In the genomic region with DNA sequence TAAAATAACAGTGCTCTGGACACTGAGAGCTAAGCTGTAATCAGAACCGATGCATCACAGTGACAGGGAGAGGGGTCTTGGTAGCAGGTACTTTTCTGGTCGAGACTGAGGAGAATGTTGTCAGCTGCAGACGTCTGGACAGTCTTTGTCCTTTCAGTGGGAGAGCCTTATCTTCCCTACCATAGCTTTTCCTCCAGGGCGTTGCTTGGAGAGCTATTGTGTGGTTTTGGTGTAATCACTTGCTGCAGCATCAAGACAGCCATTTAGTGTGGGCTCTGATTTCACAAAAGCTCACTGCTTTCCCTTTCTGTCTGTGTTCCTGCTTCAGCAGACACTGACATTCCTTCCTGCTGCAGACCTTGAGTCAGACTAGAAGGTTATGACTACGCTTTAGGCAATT, we compare ENCODE assay signal across 12 mouse cellular contexts.
DNase-seq lines count a peak whose midpoint lies in the region; ATAC-seq and TF ChIP-seq lines count a peak whose summit lies in the region.
"Had no signal": no experiment of that assay in that cellular context is flagged by ENCODE, and none has a peak within 500 bp of the region (broad histone marks: within the 10 kb centered on the region; RNA-seq: fewer than 3 reads in every experiment).

No protein-coding gene starts in this region.

- no peaks in the 10 kb centered on the region for H3K79me2 ChIP-seq in liver, adult 2 months (ENCODE audit: control insufficient read depth, insufficient read depth, low read length)

- peak; percentile 76 for DNase-seq in heart, embryonic 10.5 days (ENCODE audit: low spot score)
- DNase-seq in heart, postnatal 36 days = no peak
- DNase-seq in lung, postnatal 10 days = peak; percentile 24
- DNase-seq in lung, adult 2 months = no peak
- no peak for DNase-seq in liver, adult 2 months (ENCODE audit: extremely low read depth, low read depth, low spot score)
- DNase-seq in midbrain, postnatal 0 days (ENCODE audit: low spot score) = no peak
- no peak for DNase-seq in thymus, postnatal 4 days
- no peak for DNase-seq in cerebellum, postnatal 25 days
- DNase-seq: cerebellum, postnatal 36 days; right cerebral cortex, postnatal 14 days had no signal

- no peak for TF ChIP-seq POLR2A in lung, adult 2 months (IDR thresholded peaks at IDR 0.05; ENCODE audit: borderline replicate concordance, extremely low read depth, low read depth, low read length)
- no peak for TF ChIP-seq POLR2A in liver, adult 2 months (IDR thresholded peaks at IDR 0.05; ENCODE audit: extremely low read depth, insufficient read depth, low read length)

- TF ChIP-seq CTCF in lung, adult 2 months (IDR thresholded peaks at IDR 0.05; ENCODE audit: insufficient read depth, low read length) = no peak
- TF ChIP-seq CTCF in liver, adult 2 months (IDR thresholded peaks at IDR 0.05; ENCODE audit: low read depth, low read length) = no peak
- TF ChIP-seq CTCF in midbrain, postnatal 0 days (IDR thresholded peaks at IDR 0.05) = no peak

- peak overlapping the region; percentile 72; the same call in 1 of the 2 replicates for H3K27ac ChIP-seq in heart, embryonic 10.5 days
- peak overlapping the region; percentile 44; the same call in 1 of the 2 replicates for H3K27ac ChIP-seq in liver, adult 2 months (replicated peaks; ENCODE audit: insufficient read depth, low read depth, low read length)
- peak overlapping the region; percentile 32; the same call in 1 of the 2 replicates for H3K27ac ChIP-seq in midbrain, postnatal 0 days (ENCODE audit: low read depth, low read length)
- H3K27ac ChIP-seq: kidney, embryonic 15.5 days had no signal

- 19% methylated on average over 5 of the region's 5 CpGs for WGBS in heart, embryonic 10.5 days
- WGBS in lung, adult 2 months = 38% methylated on average over 5 of the region's 5 CpGs
- WGBS in liver, adult 2 months = 59% methylated on average over 5 of the region's 5 CpGs
- WGBS in midbrain, postnatal 0 days = 29% methylated on average over 5 of the region's 5 CpGs

- no peaks in the 10 kb centered on the region for H3K27me3 ChIP-seq in heart, embryonic 10.5 days (ENCODE audit: insufficient read depth, poor library complexity, severe bottlenecking)
- no peaks in the 10 kb centered on the region for H3K27me3 ChIP-seq in liver, adult 2 months (ENCODE audit: control insufficient read depth, insufficient read depth, low read length)
- no peaks in the 10 kb centered on the region for H3K27me3 ChIP-seq in midbrain, postnatal 0 days (ENCODE audit: insufficient read depth, low read length)
- H3K27me3 ChIP-seq: kidney, embryonic 15.5 days had no signal

- intact Hi-C loops in heart, postnatal 36 days (cut with DNase I) = no loop called here

- no peak overlapping the region for H3K9ac ChIP-seq in liver, adult 2 months (ENCODE audit: low read depth, low read length)
- H3K9ac ChIP-seq in midbrain, postnatal 0 days (replicated peaks; ENCODE audit: low read length, poor library complexity, severe bottlenecking) = no peak overlapping the region; the same call in 1 of the 2 replicates
- H3K9ac ChIP-seq: kidney, embryonic 15.5 days had no signal

- H3K4me2 ChIP-seq in midbrain, postnatal 0 days (ENCODE audit: low read depth, low read length, poor library complexity, severe bottlenecking) = no peak overlapping the region
- H3K4me2 ChIP-seq: kidney, embryonic 15.5 days had no signal

- H3K4me3 ChIP-seq in heart, embryonic 10.5 days = no peak overlapping the region
- H3K4me3 ChIP-seq in lung, adult 2 months (replicated peaks; ENCODE audit: extremely low read depth, low read depth, low read length) = no peak overlapping the region
- H3K4me3 ChIP-seq in liver, adult 2 months (ENCODE audit: insufficient read depth, low read depth, low read length) = no peak overlapping the region
- no peak overlapping the region for H3K4me3 ChIP-seq in midbrain, postnatal 0 days (ENCODE audit: low read depth, low read length)
- H3K4me3 ChIP-seq: kidney, embryonic 15.5 days had no signal

- no peak for ATAC-seq in midbrain, postnatal 0 days (ENCODE audit: low FRiP score)
- ATAC-seq: CD4-positive, CD25-positive, alpha-beta regulatory T cell, adult 4 months had no signal

- no peaks in the 10 kb centered on the region for H3K9me3 ChIP-seq in heart, embryonic 10.5 days
- H3K9me3 ChIP-seq in midbrain, postnatal 0 days (ENCODE audit: low read length) = no peaks in the 10 kb centered on the region
- H3K9me3 ChIP-seq: kidney, embryonic 15.5 days had no signal

- H3K4me1 ChIP-seq in heart, embryonic 10.5 days = peaks cover 24% of the 10 kb centered on the region; the same call in 1 of the 2 replicates
- peaks cover 10% of the 10 kb centered on the region for H3K4me1 ChIP-seq in lung, adult 2 months (ENCODE audit: control insufficient read depth, insufficient read depth, low read length)
- H3K4me1 ChIP-seq in liver, adult 2 months (ENCODE audit: control insufficient read depth, insufficient read depth, low read length) = peaks cover 3% of the 10 kb centered on the region; the same call in 1 of the 2 replicates
- peaks cover 4% of the 10 kb centered on the region; the same call in 1 of the 2 replicates for H3K4me1 ChIP-seq in midbrain, postnatal 0 days (ENCODE audit: insufficient read depth, low read length)

- H3K36me3 ChIP-seq in heart, embryonic 10.5 days = no peaks in the 10 kb centered on the region
- H3K36me3 ChIP-seq in liver, adult 2 months (ENCODE audit: control insufficient read depth, insufficient read depth, low read length) = peaks cover 4% of the 10 kb centered on the region; the same call in 1 of the 2 replicates
- H3K36me3 ChIP-seq in midbrain, postnatal 0 days (ENCODE audit: insufficient read depth, low read length) = 0 out of 2 replicates have a peak, but pooled peaks cover 2% of the 10 kb centered on the region

Comparison
In these comparisons a context has a peak if more than half of its experiments do, and no peak if none do; other contexts are left out.
1. DNase-seq: peak in heart, embryonic 10.5 days (single experiment) and lung, postnatal 10 days (single experiment); none in heart, postnatal 36 days (0 of 2), lung, adult 2 months (single experiment), liver, adult 2 months (single experiment), midbrain, postnatal 0 days (single experiment), thymus, postnatal 4 days (single experiment) and cerebellum, postnatal 25 days (0 of 2).
2. Peak in every context shown above with its lines, with median percentiles within 50 percentile points of each other: H3K27ac ChIP-seq.